ENCODE assay signal across 17 mouse cellular contexts in the genomic region with DNA sequence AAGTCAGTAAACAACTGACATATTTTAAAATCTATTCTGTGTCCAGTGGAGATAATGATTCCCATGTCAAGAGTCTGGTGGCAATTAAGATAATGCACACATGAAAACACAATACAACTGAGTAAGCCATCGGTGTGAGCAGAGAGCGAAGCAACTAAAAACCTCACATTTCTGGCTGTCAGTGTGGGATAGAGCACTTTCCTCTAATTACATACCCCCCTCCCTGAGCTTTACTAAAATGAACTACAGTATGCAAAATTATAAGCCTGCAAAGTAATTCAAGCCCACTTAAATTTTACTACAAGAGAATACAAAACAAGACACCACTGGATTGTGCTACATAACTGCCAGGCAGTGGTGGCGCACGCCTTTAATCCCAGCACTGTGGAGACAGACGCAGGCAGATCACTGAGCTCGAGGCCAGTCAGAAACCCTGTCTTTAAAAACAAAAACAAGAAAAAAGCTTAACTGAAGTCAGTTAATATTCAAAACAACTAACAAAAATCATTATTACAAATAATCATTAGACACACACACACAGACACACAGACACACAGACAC.
DNase-seq lines count a peak whose midpoint lies in the region; ATAC-seq and TF ChIP-seq lines count a peak whose summit lies in the region.
"Had no signal": no experiment of that assay in that cellular context is flagged by ENCODE, and none has a peak within 500 bp of the region (broad histone marks: within the 10 kb centered on the region; RNA-seq: fewer than 3 reads in every experiment).

No protein-coding gene starts in this region.

- H3K9me3 ChIP-seq in forebrain, embryonic 12.5 days, result no peaks in the 10 kb centered on the region
- no peaks in the 10 kb centered on the region for H3K9me3 ChIP-seq in forebrain, embryonic 11.5 days (ENCODE audit: control insufficient read depth, low read length)
- no peaks in the 10 kb centered on the region for H3K9me3 ChIP-seq in midbrain, embryonic 13.5 days
- no peaks in the 10 kb centered on the region for H3K9me3 ChIP-seq in midbrain, embryonic 15.5 days
- H3K9me3 ChIP-seq in embryonic facial prominence, embryonic 15.5 days (replicated peaks), result no peaks in the 10 kb centered on the region
- H3K9me3 ChIP-seq in forebrain, postnatal 0 days (ENCODE audit: low read length), result no peaks in the 10 kb centered on the region
- H3K9me3 ChIP-seq: embryonic facial prominence, embryonic 13.5 days; heart, embryonic 13.5 days; hindbrain, embryonic 15.5 days had no signal

- H3K27ac ChIP-seq in forebrain, embryonic 12.5 days, result no peak overlapping the region
- H3K27ac ChIP-seq in forebrain, embryonic 11.5 days (ENCODE audit: low read depth, low read length), result no peak overlapping the region
- H3K27ac ChIP-seq in midbrain, embryonic 13.5 days, result no peak overlapping the region
- no peak overlapping the region for H3K27ac ChIP-seq in midbrain, embryonic 15.5 days
- H3K27ac ChIP-seq in embryonic facial prominence, embryonic 15.5 days (replicated peaks), result no peak overlapping the region
- H3K27ac ChIP-seq in forebrain, postnatal 0 days (ENCODE audit: low read depth, low read length), result no peak overlapping the region
- H3K27ac ChIP-seq: embryonic facial prominence, embryonic 13.5 days; heart, embryonic 13.5 days; hindbrain, embryonic 15.5 days had no signal

- H3K36me3 ChIP-seq in forebrain, embryonic 12.5 days (replicated peaks), result no peaks in the 10 kb centered on the region
- H3K36me3 ChIP-seq in forebrain, embryonic 11.5 days (ENCODE audit: control insufficient read depth, insufficient read depth, low read length), result no peaks in the 10 kb centered on the region
- no peaks in the 10 kb centered on the region for H3K36me3 ChIP-seq in midbrain, embryonic 13.5 days
- no peaks in the 10 kb centered on the region for H3K36me3 ChIP-seq in midbrain, embryonic 15.5 days (replicated peaks)
- H3K36me3 ChIP-seq in embryonic facial prominence, embryonic 15.5 days, result no peaks in the 10 kb centered on the region
- no peaks in the 10 kb centered on the region for H3K36me3 ChIP-seq in forebrain, postnatal 0 days (ENCODE audit: insufficient read depth)
- H3K36me3 ChIP-seq: embryonic facial prominence, embryonic 13.5 days; heart, embryonic 13.5 days; hindbrain, embryonic 15.5 days had no signal

- no peak overlapping the region for H3K4me3 ChIP-seq in forebrain, embryonic 12.5 days (replicated peaks)
- no peak overlapping the region for H3K4me3 ChIP-seq in forebrain, embryonic 11.5 days (ENCODE audit: low read depth, low read length)
- no peak overlapping the region for H3K4me3 ChIP-seq in midbrain, embryonic 13.5 days (replicated peaks)
- H3K4me3 ChIP-seq in midbrain, embryonic 15.5 days, result no peak overlapping the region
- H3K4me3 ChIP-seq in embryonic facial prominence, embryonic 15.5 days (replicated peaks), result no peak overlapping the region
- H3K4me3 ChIP-seq in forebrain, postnatal 0 days (ENCODE audit: low read depth, low read length), result no peak overlapping the region
- H3K4me3 ChIP-seq: embryonic facial prominence, embryonic 13.5 days; erythroblast, embryonic 14.5 days; heart, embryonic 13.5 days; hindbrain, embryonic 15.5 days had no signal

- no peaks in the 10 kb centered on the region for H3K4me1 ChIP-seq in forebrain, embryonic 12.5 days
- H3K4me1 ChIP-seq in forebrain, embryonic 11.5 days (replicated peaks; ENCODE audit: control insufficient read depth, insufficient read depth, low read length), result no peaks in the 10 kb centered on the region
- no peaks in the 10 kb centered on the region for H3K4me1 ChIP-seq in midbrain, embryonic 13.5 days (replicated peaks)
- H3K4me1 ChIP-seq in midbrain, embryonic 15.5 days, result no peaks in the 10 kb centered on the region; the same call in 1 of the 2 replicates
- H3K4me1 ChIP-seq in embryonic facial prominence, embryonic 15.5 days, result no peaks in the 10 kb centered on the region
- H3K4me1 ChIP-seq in forebrain, postnatal 0 days (ENCODE audit: insufficient read depth), result no peaks in the 10 kb centered on the region
- H3K4me1 ChIP-seq: embryonic facial prominence, embryonic 13.5 days; heart, embryonic 13.5 days; hindbrain, embryonic 15.5 days had no signal

- no peak for TF ChIP-seq CTCF in forebrain, postnatal 0 days (IDR thresholded peaks at IDR 0.05; ENCODE audit: low read depth)

- no peaks in the 10 kb centered on the region for H3K27me3 ChIP-seq in forebrain, embryonic 12.5 days
- no peaks in the 10 kb centered on the region for H3K27me3 ChIP-seq in forebrain, embryonic 11.5 days (ENCODE audit: control insufficient read depth, insufficient read depth, low read length)
- H3K27me3 ChIP-seq in midbrain, embryonic 13.5 days, result no peaks in the 10 kb centered on the region
- no peaks in the 10 kb centered on the region for H3K27me3 ChIP-seq in midbrain, embryonic 15.5 days (replicated peaks)
- H3K27me3 ChIP-seq in embryonic facial prominence, embryonic 15.5 days, result no peaks in the 10 kb centered on the region
- H3K27me3 ChIP-seq in forebrain, postnatal 0 days (ENCODE audit: insufficient read depth, low read length), result no peaks in the 10 kb centered on the region
- H3K27me3 ChIP-seq: embryonic facial prominence, embryonic 13.5 days; heart, embryonic 13.5 days; hindbrain, embryonic 15.5 days had no signal

- no peak overlapping the region for H3K9ac ChIP-seq in forebrain, embryonic 12.5 days
- H3K9ac ChIP-seq in forebrain, embryonic 11.5 days (ENCODE audit: low read length), result no peak overlapping the region
- H3K9ac ChIP-seq in midbrain, embryonic 13.5 days (replicated peaks), result no peak overlapping the region
- H3K9ac ChIP-seq in midbrain, embryonic 15.5 days, result no peak overlapping the region
- H3K9ac ChIP-seq in embryonic facial prominence, embryonic 15.5 days, result no peak overlapping the region
- no peak overlapping the region for H3K9ac ChIP-seq in forebrain, postnatal 0 days
- H3K9ac ChIP-seq: embryonic facial prominence, embryonic 13.5 days; heart, embryonic 13.5 days; hindbrain, embryonic 15.5 days had no signal

- peak; percentile 49; the same call in 1 of the 2 replicates for ATAC-seq in forebrain, embryonic 12.5 days (ENCODE audit: low FRiP score)
- no peak for ATAC-seq in forebrain, embryonic 11.5 days (replicated peaks; ENCODE audit: low FRiP score)
- ATAC-seq in midbrain, embryonic 13.5 days, result 0 out of 2 replicates have a peak, but pooled peaks have one; percentile 66
- ATAC-seq in midbrain, embryonic 15.5 days (replicated peaks), result no peak; the same call in 1 of the 2 replicates
- peak; percentile 47; the same call in 1 of the 2 replicates for ATAC-seq in embryonic facial prominence, embryonic 15.5 days (ENCODE audit: insufficient number of reproducible peaks, low FRiP score, low TSS enrichment, low read depth)
- ATAC-seq in forebrain, postnatal 0 days, result peak; percentile 60
- ATAC-seq: intestine, embryonic 16.5 days had no signal

- no peak for DNase-seq in forebrain, embryonic 11.5 days (ENCODE audit: low spot score)
- DNase-seq in forebrain, postnatal 0 days, result no peak
- DNase-seq in ovary, postnatal 36 days (ENCODE audit: low spot score), result no peak
- DNase-seq: adrenal gland, postnatal 10 days; cerebellum, adult 11-12 months; cerebellum, adult 9-10 months; cerebellum, postnatal 25 days; heart, postnatal 36 days had no signal

- WGBS in forebrain, embryonic 12.5 days, result 58% methylated on average over 6 of the region's 6 CpGs
- 82% methylated on average over 6 of the region's 6 CpGs for WGBS in forebrain, embryonic 11.5 days
- 59% methylated on average over 6 of the region's 6 CpGs for WGBS in midbrain, embryonic 13.5 days
- WGBS in midbrain, embryonic 15.5 days, result 50% methylated on average over 6 of the region's 6 CpGs
- 54% methylated on average over 6 of the region's 6 CpGs for WGBS in embryonic facial prominence, embryonic 15.5 days
- WGBS in forebrain, postnatal 0 days, result 50% methylated on average over 6 of the region's 6 CpGs

- no peak overlapping the region for H3K4me2 ChIP-seq in forebrain, embryonic 12.5 days
- H3K4me2 ChIP-seq in forebrain, embryonic 11.5 days (ENCODE audit: low read depth, low read length, severe bottlenecking), result no peak overlapping the region
- no peak overlapping the region for H3K4me2 ChIP-seq in midbrain, embryonic 13.5 days (replicated peaks)
- no peak overlapping the region for H3K4me2 ChIP-seq in midbrain, embryonic 15.5 days
- H3K4me2 ChIP-seq in embryonic facial prominence, embryonic 15.5 days (replicated peaks), result no peak overlapping the region
- no peak overlapping the region for H3K4me2 ChIP-seq in forebrain, postnatal 0 days (ENCODE audit: low read depth)
- H3K4me2 ChIP-seq: embryonic facial prominence, embryonic 13.5 days; heart, embryonic 13.5 days; hindbrain, embryonic 15.5 days had no signal

Comparison
In these comparisons a context has a peak if more than half of its experiments do, and no peak if none do; other contexts are left out.
1. ATAC-seq: peak in forebrain, embryonic 12.5 days (single experiment), midbrain, embryonic 13.5 days (single experiment), embryonic facial prominence, embryonic 15.5 days (single experiment) and forebrain, postnatal 0 days (single experiment); none in forebrain, embryonic 11.5 days (single experiment) and midbrain, embryonic 15.5 days (single experiment).